Mouse (Mus musculus) kidney, postnatal 14 days (tissue): ENCODE data around the gene Ldb1.

Experiments
- DNase-seq: peaks from one replicate; pipeline ENCODE4 v3.0.0; 2022; ENCODE audit warnings: mixed read lengths

Gene Ldb1

DNA sequence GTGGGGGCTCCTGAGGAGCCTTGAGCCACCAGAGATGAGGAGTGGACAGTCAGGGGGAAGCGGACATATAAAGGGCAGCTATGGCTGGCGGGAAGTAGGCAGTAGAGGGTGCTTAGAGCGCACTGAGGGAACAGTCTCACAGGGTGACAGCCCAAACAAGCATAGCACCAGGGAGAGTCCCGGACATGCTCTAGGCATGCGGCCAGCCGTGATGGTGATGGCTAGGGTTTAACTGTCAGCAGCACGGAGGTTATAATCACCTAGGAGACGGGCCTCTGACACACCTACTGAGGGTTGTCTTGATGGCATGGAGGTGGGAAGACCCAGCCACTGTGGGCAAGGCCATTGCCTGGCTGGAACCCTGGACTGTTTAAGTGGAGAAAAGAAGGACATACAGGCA lies 18.4 kb downstream of the Ldb1 start:
- DNase-seq: no peak

DNA sequence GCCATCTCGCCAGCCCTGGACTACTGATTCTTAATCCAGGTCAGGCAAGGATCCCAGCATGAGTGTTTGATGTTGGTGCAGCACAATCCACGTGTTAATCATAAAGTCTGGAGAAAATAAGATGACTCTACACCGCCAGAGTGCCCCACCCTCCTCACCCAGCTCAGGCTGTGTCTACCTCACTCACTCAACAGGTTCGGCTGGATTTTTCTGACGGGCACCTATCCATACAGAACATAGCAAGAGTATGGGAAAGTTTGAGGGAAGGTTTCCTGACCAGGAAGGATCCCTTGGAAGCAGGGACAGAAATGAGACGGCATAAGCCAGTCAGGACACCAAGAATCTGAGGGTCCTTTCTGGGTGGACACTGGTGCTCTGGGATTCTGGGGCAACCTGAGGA lies 20.1 kb downstream of the Ldb1 start:
- DNase-seq: peak; percentile 39

DNA sequence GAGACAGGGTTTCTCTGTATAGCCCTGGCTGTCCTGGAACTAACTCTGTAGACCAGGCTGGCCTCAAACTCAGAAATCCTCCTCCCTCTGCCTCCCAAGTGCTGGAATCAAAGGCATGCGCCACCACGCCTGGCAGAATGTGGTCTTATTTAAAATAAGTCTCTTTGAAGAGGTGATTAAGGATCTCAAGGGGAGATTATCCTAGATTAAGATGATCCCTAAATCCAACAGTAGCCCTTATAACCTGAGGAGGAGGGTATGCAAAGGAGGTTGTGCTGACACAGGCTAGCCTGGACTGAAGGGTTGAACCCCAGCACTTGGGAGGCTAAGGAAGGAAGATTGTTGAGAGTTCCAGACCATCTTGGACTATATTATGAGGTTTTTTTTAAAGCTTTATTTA lies 29.0 kb downstream of the Ldb1 start:
- no peak for DNase-seq

DNA sequence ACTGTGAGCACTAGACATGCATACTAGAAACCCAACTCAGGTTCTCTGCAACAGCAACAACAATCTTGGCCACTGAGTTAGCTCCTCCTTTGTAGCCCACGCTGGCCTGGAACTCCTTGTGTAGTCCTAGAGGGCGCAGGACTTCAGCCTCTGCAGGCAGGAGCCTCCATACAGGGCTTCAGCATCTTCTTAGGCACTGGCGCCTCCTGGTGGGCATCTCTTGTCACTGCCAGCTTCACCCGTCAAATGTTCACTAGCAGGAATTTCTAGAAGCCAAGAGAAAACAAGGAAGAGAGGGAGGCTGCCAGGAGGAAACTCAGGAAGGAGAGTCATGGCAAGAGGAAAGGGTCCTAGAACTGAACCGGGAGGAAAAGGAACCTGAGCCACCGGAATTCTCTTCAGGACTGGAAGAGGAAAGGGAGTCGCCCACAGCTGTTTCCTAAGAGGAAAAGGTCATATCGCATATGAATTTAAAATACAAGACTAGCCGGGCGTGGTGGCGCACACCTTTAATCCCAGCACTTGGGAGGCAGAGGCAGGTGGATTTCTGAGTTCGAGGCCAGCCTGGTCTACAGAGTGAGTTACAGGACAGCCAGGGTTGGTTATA lies 30.3 kb downstream of the Ldb1 start:
- DNase-seq: peak; percentile 93

DNA sequence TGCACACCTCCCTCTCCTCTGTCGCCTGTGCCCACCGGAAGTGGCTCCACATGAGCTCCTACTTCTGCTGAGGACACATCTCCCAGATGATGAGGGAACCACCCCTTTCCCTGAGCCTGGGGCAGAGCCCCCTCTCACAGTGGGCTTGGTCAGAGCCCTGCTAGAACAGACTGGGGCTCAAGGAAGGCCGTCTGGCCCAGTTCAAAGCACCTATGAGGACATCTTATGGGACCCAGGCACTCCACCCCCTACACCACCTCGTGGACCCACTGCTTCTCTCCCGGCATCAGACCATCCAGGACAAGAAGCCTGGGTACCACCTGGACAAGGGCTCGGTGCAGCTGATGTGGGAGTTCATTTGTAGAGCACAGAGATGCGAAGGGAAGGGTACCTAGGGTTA lies 39.3 kb downstream of the Ldb1 start:
- no peak for DNase-seq

DNA sequence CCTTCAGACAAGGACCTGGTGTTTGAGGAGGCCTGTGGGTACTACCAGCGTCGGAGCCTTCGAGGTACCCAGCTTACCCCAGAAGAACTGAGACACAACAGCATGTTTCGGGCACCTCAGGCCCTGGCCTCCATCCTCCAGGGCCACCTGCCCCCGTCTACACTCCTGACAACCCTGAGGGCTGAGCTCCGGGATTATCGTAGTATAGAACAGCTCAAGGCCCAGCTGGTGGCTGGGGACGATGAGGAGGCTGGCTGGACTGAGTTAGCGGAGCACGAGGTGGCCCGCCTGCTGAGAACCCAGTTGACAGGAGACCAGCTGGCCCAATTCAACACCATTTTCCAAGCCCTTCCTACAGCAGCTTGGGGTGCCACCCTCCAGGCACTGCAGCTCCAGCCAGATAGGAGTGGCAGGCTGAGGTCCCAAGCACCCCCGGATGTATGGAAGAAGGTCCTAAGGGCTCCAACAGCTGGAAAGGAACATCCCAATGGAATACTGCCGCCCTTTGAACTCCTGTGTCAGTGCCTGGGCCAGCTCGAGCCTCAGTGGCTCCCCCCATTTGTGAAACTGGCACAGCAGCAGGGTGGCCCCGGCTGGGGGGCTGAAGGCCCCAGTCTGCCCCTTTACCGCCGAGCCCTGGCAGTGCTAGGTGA lies 40.1 kb downstream of the Ldb1 start:
- no peak for DNase-seq

DNA sequence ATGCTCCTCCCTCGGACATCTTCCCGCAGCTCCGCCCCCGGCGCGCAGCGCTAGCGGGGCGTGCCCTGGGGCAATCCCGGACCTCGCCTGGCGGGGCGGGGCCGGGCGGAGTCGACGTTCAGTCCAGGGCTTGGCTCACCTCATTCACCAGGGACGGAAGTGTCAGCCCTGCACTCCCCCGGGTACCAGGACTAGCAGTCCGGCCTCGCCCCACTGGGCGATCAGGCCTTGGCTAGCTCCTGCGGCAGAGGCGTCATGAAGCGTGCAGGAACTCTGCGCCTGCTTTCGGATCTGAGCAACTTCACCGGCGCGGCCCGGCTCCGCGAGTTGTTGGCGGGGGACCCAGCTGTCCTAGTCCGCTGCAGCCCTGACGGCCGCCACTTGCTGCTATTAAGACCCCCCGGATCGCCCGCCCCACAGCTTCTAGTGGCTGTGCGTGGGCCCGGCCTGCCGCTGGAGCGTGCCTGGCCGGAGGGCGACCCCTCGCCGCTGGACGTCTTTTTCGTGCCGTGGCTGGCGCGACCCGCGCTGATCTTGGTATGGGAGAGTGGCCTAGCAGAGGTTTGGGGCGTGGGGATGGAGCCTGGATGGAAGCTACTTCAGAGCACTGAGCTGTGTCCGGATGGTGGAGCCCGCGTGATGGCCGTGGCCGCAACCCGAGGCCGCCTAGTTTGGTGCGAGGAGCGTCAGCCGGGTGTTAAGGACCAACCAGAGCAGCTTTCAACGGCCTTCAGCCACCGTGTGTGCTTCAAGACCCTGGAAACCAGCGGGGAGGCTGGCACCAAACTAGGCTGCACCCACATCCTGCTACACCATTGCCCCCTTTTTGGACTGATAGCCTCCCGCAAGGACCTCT lies 41.4 kb downstream of the Ldb1 start, which contains the start of gene Hps6:
TSS of gene Hps6 (plus strand) at position 138 of the 856 bp plus-strand sequence.
- peak; percentile 93 for DNase-seq

DNA sequence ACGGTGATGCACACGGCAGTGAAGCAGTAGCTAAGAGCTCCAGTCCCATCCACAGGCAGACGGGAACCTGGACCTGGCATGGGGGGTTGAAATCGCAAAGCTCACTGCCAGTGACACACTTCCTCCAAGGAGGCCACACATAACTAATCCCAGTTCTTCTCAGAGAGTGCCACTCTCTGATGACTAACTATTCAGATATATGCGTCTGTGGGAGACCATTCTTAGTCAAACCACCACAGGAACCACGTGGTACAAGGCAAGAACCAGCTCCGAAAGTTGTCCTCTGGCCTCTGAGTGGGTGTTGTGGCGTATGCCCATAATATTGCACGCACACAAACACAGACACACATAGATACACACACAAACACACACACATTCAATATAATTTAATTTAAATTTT lies 42.7 kb downstream of the Ldb1 start:
- DNase-seq: no peak

DNA sequence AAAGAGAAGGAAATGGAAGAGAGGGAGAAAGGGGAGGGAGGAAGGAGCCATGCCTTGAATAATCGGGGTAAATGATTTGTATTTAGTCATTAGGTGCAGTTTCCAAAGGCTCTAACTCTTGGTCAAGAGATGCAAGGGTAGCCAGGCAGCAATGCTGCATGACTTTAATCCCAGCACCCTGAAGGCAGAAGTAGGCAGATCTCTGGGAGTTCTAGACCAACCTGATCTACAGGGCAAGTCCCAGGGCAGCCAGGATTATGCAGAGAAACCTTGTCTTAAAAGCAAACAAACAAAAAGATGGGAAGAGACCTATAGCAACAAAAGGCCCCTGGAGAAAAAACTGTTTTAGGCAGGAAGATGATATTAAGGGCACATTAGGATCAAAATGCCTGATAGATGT lies 45.6 kb downstream of the Ldb1 start:
- no peak for DNase-seq

DNA sequence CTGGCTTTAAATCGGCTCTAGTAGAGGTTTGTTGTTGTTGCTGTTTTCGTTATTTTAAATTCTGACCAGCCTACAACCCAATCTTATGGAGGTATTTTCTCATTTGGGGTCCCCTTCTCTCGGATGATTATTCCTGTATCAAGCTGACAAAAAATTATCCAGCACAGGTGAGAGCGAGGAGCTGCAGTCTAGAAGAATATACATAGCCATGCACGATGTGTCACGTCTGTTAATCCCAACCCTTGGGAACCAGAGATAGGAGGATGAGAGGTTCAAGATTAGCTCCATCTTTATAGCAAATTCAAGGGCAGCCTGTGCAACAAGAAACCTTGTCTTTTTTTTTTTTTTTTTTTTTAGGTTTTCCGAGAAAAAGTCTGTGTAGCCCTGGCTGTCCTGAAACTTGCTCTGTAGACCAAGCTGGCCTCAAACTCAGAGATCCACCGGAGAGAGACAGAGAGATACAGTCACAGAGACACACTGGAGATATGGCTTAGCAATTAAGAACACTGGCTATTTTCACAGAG lies 46.3 kb downstream of the Ldb1 start:
- no peak for DNase-seq

DNA sequence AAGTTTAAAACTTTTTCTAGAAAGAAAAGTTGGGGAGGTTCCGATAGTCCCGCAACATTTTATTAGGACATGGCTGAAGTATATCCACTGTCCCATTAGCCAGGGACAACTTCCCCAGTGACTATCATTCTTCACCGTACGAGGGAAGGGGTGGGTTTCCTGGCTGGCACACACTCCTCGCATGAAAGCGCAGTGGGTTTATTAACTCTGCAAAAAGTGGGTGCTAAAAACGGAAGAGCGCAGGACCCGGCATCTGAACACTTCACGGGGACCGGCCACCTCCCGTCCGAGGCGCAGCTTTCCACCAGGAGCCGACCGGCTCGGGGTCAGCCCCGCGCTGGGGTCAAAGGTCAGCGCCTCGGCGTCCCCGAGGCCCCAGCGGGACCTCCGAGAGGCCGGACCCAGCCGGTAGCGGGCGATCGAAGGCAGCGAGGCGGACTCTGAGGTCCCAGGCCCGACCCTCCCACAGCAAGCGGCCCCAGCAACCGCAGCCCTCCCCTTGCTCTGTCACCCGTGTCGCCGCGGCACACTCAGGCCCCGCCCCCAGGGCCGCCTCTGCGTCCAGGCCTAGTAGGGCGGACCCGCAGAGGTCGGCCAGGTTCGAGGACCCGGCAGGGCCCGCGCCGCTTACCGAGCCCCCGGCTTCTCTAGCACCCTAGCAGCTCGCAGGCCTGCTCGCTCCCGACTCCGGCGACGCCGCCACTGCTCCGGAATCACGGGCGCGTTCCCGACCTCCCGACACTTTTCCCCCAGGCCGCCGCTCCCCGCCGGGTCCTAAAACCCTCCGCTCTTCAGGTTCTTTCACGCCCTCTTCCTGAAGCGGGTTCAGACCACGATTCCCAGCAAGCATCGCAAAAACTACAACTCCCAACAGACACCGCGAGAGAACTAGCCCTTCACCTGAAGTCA lies 47.0 kb downstream of the Ldb1 start, which contains the start of gene Armh3:
TSS of gene Armh3 (minus strand) at position 704 of the 909 bp plus-strand sequence.
- DNase-seq: peak; percentile 96

DNA sequence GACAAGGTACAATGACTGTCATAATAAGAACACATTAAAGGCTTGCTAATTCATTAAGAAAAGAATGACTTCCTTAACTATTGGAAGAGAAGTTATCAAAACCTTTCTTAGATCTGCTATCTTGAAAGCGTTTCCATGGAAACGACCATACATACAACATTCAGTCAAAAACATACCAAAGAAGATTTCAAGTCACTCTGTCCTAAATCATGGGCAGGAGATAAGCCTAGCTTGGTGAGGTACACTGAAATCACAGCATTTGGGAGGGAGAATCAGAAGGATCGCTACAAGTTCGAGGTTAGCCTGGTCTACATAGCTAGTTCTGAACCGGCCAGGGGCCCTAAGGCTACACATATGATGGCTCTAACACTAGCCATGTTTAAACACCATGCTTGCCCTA lies 47.6 kb downstream of the Ldb1 start:
- no peak for DNase-seq

DNA sequence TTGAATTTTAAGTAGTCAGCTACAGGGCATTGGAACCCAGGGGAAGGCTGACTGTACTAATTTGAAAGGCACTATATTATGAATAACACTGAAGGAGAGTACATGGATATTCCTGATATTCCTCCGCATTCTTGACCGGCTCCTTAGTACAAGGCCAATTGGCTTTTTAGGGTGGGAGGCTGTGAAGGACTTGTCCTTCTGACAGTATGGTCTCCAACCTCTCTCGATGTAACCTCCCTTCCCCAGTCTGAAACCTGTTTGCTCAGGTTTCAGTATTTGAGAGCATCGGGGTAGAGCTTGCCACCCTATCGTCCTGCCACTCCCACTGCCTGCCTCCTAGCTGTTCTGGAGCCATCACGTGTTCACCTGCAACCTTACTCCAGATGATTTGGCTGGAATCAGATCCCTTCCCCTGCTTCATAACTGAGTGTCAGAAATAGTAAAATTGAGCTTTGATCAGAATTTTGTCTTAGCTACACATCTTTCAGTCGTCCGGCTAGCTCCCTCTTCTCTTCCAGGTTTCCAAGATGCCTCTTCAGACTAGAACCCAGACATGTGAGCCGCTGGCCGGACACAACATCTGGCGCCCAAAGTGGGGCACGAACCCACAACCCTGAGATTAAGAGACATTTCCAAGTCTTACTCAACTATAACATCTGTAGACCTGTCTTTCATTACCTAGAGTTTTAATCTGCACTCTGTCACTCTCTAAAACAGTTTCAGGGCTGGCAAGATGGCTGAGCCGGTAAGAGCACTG lies 50.9 kb downstream of the Ldb1 start:
- DNase-seq: peak; percentile 39

DNA sequence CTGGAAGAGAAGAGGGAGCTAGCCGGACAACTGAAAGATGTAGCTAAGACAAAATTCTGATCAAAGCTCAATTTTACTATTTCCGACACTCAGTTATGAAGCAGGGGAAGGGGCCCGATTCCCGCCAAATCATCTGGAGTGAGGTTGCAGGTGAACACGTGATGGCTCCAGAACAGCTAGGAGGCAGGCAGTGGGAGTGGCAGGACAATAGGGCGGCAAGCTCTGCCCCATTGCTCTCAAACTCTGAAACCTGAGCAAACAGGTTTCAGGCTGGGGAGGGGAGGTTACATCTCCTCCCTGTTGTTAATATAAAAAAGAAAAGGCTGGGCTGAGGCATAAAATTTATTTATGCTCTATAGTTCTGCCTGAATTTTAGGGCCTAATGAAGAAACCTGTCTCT lies 51.6 kb downstream of the Ldb1 start:
- peak; percentile 58 for DNase-seq

DNA sequence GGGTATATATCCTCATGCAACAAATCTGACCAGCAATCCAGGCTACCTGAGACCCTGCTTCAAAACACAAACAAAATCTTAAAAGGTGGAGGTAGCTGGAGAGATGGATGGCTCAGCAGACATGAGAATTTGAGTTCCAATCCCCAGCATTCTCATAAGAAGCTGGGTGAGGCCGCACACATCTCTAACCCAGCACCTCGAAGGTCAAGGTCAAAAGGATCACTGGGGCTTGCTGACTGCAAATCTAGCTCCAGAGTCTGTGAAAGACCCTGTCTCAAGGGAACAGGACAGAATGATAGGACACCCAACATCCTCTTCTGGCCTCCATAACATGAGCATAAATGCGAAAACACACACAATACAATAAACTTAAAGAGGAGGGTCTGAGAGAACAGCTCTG lies 53.8 kb downstream of the Ldb1 start:
- no peak for DNase-seq

DNA sequence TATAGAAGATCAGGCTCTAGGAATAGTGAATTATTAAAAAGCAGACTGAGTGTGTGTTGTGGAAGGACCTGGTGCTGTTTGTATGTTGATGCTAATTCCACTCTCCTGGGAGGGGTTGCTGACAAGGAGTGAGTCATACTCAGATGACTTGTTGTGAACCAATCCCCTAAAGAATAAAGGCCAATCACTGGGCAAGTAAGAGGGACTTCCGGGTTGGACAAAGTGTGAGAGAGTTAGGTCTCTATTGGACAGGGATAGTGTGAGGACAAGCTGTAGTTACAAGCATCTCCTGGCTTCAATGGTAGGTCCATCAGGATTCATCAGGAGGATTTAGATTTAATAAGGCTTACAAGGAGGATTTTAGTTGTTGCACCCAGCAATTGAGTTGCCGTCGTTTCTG lies 56.8 kb downstream of the Ldb1 start:
- no peak for DNase-seq

DNA sequence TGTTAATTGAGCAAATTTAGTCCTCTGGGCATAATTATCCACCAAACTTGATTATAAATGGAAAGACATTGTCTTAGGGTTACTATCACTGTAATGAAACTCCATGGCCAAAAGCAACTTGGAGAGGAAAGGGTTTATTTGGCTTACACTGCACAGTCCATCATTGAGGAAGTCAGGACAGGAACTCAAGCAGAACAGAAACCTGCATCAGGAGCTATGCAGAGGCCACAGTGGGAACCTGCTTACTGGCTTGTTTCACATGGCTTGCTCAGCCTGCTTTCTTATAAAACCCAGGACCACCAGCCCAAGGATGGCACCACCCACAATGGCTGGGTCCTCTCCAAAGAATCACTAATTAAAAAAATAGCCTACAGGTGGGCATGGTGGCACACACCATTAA lies 60.6 kb downstream of the Ldb1 start:
- DNase-seq: no peak
